Mouse (Mus musculus) thymus, postnatal 25 days (tissue): ENCODE measurements around the gene Gm21244.
"Not testable (repeated sequence)": the region's sequence is repeated elsewhere in the genome, so short reads cannot be mapped to it uniquely, and the experiment has no call there.

ENCODE experiments used
- DNase-seq: peaks from one replicate; pipeline ENCODE4 v3.0.0; 2022

Gm21244 gene

DNA sequence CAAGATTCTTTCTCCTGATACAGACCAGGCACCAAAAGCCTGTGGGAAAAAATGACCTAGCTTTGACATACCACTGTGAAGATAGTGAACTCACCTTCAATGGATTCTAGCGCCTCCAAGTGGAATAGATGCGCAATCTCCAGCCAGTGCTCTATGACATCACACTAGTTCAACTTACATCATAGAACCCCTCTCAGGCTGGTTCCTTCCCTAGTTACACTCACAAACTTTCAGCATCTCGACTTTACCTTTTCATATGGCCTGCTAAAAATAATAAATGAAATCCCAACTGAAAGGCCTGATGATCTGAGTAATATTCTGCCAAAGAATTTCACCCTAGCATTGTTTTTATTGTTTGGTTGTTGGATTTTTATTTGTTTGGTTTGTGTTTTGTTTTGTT lies at the start of gene Gm21244:
Gene Gm21244 (minus strand): TSS at position 101 of the 400 bp plus-strand sequence.
- not testable (repeated sequence) for DNase-seq
